ENCODE assay signal across 8 mouse cellular contexts in genomic region chr19:46350168-46350932, GRCm38 (mm10). TPM values are rescaled to one million over a fixed set of nuclear protein-coding genes. Genes with fewer than 3 reads are reported as not detected.
DNase-seq lines count a peak whose midpoint lies in the region; ATAC-seq and TF ChIP-seq lines count a peak whose summit lies in the region.

TSS of gene 2310034G01Rik (minus strand) at chr19:46350302.

- no peak for ATAC-seq in limb, embryonic 15.5 days (ENCODE audit: insufficient number of reproducible peaks, low FRiP score, low TSS enrichment, low read depth)

- 70% methylated on average over 10 of the region's 10 CpGs for WGBS in forebrain, embryonic 10.5 days
- 47% methylated on average over 10 of the region's 10 CpGs for WGBS in limb, embryonic 15.5 days

- H3K79me2 ChIP-seq in myocyte (ENCODE audit: control insufficient read depth, insufficient read depth) = no peaks in the 10 kb centered on the region

- peak within 1 kb of the TSS; percentile 88 for H3K9ac ChIP-seq in limb, embryonic 15.5 days

- no peak for TF ChIP-seq POLR2A in myocyte (IDR thresholded peaks at IDR 0.05; ENCODE audit: insufficient read length, low read depth)

- peak within 1 kb of the TSS; percentile 87 for H3K27ac ChIP-seq in forebrain, embryonic 10.5 days
- H3K27ac ChIP-seq in limb, embryonic 15.5 days = peak within 1 kb of the TSS; percentile 86

- no peaks in the 10 kb centered on the region for H3K9me3 ChIP-seq in forebrain, embryonic 10.5 days
- H3K9me3 ChIP-seq in limb, embryonic 15.5 days = no peaks in the 10 kb centered on the region; the same call in 1 of the 2 replicates

- peak within 1 kb of the TSS; percentile 87 for H3K4me2 ChIP-seq in limb, embryonic 15.5 days
- H3K4me2 ChIP-seq in myocyte (ENCODE audit: low read depth) = peak within 1 kb of the TSS; percentile 87

- peaks cover 24% of the 10 kb centered on the region for H3K4me1 ChIP-seq in forebrain, embryonic 10.5 days
- H3K4me1 ChIP-seq in limb, embryonic 15.5 days = peaks cover 11% of the 10 kb centered on the region

- H3K4me3 ChIP-seq in forebrain, embryonic 10.5 days = peak within 1 kb of the TSS; percentile 75
- H3K4me3 ChIP-seq in limb, embryonic 15.5 days = peak within 1 kb of the TSS; percentile 69
- H3K4me3 ChIP-seq in myocyte = peak within 1 kb of the TSS; percentile 25

- H3K27me3 ChIP-seq in forebrain, embryonic 10.5 days (ENCODE audit: poor library complexity, severe bottlenecking) = peaks cover 68% of the 10 kb centered on the region
- H3K27me3 ChIP-seq in limb, embryonic 15.5 days = no peaks in the 10 kb centered on the region
- H3K27me3 ChIP-seq in myocyte (ENCODE audit: control insufficient read depth, insufficient read depth, insufficient read length) = no peaks in the 10 kb centered on the region

- H3K36me3 ChIP-seq in forebrain, embryonic 10.5 days (replicated peaks) = no peaks in the 10 kb centered on the region
- H3K36me3 ChIP-seq in limb, embryonic 15.5 days = no peaks in the 10 kb centered on the region
- H3K36me3 ChIP-seq in myocyte (ENCODE audit: control insufficient read depth, insufficient read depth) = no peaks in the 10 kb centered on the region

- DNase-seq in kidney, postnatal 10 days = peak; percentile 26
- DNase-seq in kidney, postnatal 4 days = no peak
- DNase-seq in forebrain, embryonic 10.5 days (ENCODE audit: extremely low spot score, low spot score) = no peak
- DNase-seq in spleen, postnatal 10 days (ENCODE audit: low spot score in 2 of 2) = no peak
- no peak for DNase-seq in urinary bladder, postnatal 10 days (ENCODE audit: low spot score)
- DNase-seq in testis, postnatal 14 days (ENCODE audit: low spot score) = no peak

- H3ac ChIP-seq in myocyte (ENCODE audit: control insufficient read depth, insufficient read length) = peak within 1 kb of the TSS; percentile 56

TF ChIP-seq in myocyte, 11 proteins besides CTCF, POLR2A, EP300 and RAD21:
- TF ChIP-seq POLR2AphosphoS2 (IDR thresholded peaks at IDR 0.05; ENCODE audit: insufficient read length, low read depth) = no peak
- TF ChIP-seq E2F4 (IDR thresholded peaks at IDR 0.05; ENCODE audit: insufficient read depth) = no peak
- no peak for TF ChIP-seq MAX (IDR thresholded peaks at IDR 0.05; ENCODE audit: low read depth)
- no peak for TF ChIP-seq SRF (IDR thresholded peaks at IDR 0.05; ENCODE audit: control insufficient read depth, insufficient read length, low read depth)
- TF ChIP-seq REST (IDR thresholded peaks at IDR 0.05; ENCODE audit: insufficient read depth, insufficient read length) = no peak
- no peak for TF ChIP-seq CEBPB (IDR thresholded peaks at IDR 0.05; ENCODE audit: insufficient read depth, poor library complexity, severe bottlenecking)
- no peak for TF ChIP-seq TCF3 (IDR thresholded peaks at IDR 0.05; ENCODE audit: insufficient read length, low read depth)
- TF ChIP-seq USF1 (IDR thresholded peaks at IDR 0.05; ENCODE audit: low read depth) = no peak
- TF ChIP-seq TCF12 (IDR thresholded peaks at IDR 0.05; ENCODE audit: insufficient read depth, poor library complexity, severe bottlenecking) = no peak
- TF ChIP-seq MYOD1 (IDR thresholded peaks at IDR 0.05; ENCODE audit: control insufficient read depth in 1 of 3, insufficient read length in 2 of 3, low read depth in 2 of 3) = no peak
- no peak for TF ChIP-seq MYOG (IDR thresholded peaks at IDR 0.05; ENCODE audit: control insufficient read depth in 1 of 3, insufficient read depth in 1 of 3, insufficient read length in 2 of 3, low read depth in 2 of 3)

RNA-seq across cellular contexts. Expression of gene 2310034G01Rik, which starts in this region (rescaled TPM):
- 1.0 and 1.1 TPM in 2 replicates for polyA plus RNA-seq in forebrain, embryonic 10.5 days (2016; fragmentation: Nextera tagmentation; extraction: Ambion mirVana)
- polyA plus RNA-seq in limb, embryonic 15.5 days (2015; fragmentation: Nextera tagmentation; extraction: Ambion mirVana) = 1.5 and 2.1 TPM in 2 replicates
- 1.2 TPM for polyA plus RNA-seq in myocyte (2012; fragmentation: generic; extraction: Trizol)

Comparison
In these comparisons a context has a peak if more than half of its experiments do, and no peak if none do; other contexts are left out.
1. H3K4me3 ChIP-seq: peak in every context shown above with its lines; median percentile 75 in forebrain, embryonic 10.5 days; 69 in limb, embryonic 15.5 days; 25 in myocyte.